Mouse (Mus musculus) frontal cortex, postnatal 14 days (tissue): ENCODE results near the gene Lrrc18.

Experiments used
- DNase-seq, 2 experiments: peaks; one replicate each; pipeline ENCODE4 v3.0.0; 2022; ENCODE audit warnings: low spot score in 2 of 2

Gene Lrrc18

DNA sequence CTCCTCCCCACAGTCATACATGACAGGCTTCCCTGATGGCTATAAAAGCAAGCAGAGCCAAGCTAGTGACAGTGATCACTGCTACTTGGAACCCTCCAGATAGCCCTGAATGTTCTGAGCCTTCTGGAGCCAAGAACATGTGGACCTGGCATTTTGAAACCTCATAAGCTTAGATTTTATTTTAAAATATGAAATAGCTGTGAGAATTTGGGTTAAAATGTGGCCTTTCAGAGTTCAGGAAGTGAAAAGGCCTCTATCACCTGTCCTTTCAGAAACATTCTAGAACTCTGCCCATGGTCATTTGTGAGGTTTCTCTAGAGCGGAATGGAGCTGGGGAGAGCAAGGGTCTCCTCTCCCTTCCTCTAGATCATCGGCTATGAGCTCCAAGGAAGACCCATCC is at the start of gene Lrrc18:
TSS of gene Lrrc18 (plus strand) at position 301 of the 400 bp plus-strand sequence.
- no peak for DNase-seq

DNA sequence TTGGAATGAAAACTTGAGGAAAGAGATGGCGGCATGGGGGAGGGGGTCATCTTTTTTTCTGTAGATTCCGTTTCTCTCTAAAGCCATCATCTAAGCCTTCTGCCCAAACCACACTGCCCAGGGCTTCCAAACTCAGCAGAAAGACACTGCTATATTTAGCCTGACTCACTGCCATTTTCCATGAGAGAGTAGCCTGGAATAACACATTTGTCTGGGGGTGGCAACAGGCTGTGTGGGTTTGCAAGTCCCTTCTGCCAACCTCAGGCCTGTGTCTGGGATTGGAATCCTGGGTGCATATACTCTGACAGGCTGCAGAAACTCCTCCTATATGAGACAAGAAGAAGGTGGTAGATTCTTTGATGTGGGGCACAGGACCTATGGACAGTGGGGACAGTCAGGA is 43.7 kb upstream of the Lrrc18 start:
- peak in 1 of 2 experiments; percentile 19 for DNase-seq

DNA sequence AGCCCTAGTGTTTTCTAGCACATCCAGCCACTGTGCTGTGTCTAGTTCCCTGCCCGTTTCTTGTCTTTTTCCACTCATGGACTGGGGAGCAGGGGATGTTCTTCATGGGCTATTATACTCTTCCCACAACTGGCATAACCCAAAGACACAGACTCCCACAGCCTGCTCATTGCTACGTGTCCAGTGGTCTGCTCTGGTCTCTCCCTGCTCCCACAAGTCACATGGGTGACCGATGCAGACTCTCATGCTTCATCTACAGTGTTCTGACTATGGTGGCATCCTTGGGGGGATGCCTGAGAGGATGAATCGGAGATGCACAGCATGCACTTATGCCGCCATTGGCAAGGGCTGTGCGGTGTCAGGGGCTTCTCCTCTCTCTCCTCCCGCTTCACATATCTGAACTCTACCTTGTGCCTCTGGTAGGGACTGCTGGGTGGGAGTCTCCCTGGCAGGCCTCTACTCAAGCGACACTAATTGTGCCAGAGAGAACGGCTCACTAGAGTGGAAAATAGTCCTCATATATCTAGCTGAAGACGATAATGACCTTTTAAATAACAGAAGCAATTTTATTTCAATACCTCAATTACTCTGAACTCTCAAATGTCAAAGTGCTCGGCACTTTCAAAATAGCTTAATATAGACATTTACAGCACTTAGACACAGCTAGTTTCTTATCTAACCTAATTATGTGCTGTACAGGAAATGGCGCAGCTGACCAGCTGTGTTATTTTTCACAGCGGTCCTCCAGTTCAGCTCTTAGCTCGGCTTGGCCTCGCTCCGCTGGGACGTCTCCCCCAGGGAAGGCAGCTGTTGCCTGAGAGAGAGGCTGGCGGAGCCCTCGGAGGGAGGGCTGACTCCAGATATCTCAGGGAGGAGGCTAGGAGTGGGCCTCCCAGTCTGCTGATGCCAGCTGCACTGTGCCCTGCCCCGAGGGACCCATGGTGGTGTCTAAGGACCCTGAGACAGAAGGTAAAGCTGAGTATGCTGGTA is 40.6 kb upstream of the Lrrc18 start:
- DNase-seq: no peak

DNA sequence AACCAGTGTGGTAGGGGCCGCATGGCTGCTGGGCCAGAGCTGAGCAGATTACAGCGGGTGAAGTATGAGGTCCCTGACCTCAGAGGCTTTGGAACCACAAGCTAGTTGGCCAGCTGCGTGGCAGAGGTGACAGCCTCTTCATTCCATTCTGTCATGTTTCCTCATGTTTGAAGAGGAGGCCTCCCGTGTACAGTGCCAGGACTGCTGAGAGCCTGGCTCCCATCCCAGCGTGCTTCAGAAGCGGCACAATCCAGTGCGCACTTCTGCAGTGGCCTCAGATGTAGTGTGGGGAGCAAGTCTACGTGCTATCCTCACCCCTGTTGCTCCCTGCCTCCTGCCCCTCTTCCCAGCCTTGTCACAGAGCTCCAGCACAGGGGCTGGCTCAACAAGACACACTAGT is 34.7 kb upstream of the Lrrc18 start:
- no peak for DNase-seq

DNA sequence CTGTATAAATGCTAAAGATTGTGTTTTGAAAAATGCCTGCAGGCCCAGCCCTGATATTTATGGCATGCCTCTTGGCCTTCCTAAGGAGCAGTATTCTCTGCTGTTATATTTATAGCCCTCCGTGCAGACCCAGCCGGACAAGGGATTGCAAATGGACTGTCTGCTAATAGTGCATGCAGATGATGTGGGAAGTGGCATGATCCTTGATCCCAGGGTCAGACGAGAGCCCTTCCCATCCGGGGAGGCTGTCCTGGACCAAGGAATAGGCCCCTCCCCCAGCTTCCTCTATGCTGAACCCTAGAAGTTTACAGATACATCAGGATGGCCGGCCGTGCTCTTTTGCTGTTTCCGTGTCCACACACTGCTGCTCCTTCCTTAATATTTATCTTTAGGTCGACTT is 32.5 kb upstream of the Lrrc18 start:
- no peak for DNase-seq

DNA sequence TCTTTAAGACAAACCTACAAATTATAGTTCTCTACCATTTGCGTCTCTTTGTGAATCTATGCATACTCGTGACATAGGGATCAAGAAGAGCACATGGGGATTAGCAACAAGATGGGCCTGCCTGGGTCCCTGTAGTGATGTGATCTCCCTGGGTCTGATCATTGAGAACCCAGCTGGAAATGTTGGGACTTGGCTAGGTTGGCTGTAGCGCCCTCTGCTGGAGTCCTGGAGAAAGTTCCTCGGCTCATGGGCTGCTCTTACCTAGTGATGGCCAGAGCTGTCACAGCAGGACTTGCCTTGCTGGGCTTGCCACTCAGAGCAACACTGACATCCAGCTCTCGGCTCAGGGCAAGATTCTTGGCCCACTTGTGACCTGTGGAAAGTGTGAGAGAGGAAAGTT is 30.7 kb upstream of the Lrrc18 start:
- DNase-seq: peak; percentile 45 to 64

DNA sequence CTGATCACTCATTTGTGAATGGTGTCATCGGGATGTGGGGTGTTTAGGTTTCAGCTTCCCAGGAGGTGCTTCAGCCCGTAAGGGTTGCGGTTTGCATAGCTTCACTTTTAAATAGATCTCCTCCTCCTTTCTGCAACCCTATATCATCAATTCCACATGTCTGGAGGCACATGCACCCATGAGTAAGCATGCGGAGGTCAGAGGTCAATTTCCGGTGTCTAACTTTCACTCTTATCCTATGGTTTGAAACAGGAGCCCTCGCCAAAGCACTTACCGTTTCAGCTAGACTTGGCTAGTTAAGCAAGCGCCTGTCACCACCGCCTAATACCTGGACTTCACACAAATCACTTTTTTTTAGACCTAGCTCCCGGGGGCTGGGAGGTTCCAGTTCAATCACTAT is 26.4 kb upstream of the Lrrc18 start:
- DNase-seq: no peak

DNA sequence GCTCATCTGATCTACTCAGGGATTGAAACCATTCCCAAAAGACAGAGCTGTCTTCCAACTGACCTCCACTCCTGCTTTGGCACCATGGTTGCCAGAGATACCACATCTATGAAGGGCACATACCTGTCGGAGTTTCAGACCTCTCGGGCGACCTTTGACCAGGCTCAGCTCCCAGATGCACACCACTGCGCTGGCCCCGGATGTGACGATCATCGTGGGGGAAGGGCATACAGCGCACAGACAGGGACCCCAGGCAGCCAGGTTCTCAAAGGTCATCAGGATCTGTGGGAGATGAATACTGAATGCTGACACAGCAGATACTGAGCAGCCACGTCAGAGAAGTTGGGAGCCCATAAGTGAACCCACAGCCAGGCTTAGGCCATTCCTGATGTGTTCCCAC is 20.5 kb upstream of the Lrrc18 start:
- no peak for DNase-seq

DNA sequence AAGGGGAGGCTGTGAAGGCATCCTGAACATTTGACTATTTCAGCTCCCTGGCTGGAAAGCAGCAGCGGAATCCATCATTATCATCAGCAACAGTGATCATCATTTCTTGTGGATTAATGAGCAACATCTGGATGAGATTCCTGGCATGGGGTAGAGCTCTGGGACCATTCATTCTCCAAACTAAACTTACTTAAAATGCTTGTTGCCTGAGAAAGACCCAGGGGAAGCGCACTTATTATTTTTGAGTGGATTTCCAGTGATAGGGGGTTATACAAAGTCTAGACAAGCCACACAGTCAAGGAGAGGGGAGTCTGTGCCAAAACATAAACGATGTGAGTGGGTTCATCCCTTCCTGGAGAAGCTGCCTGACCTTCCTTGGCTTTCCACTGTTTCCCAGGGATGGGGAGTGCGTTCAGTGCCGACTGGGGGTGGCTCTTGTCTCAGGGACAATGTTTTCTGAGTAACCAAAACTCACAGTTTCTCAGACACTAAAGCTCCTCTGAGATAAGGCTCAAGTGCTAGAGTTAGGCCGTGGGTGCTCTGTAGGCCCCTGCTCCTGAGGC is 6.9 kb upstream of the Lrrc18 start:
- no peak for DNase-seq

DNA sequence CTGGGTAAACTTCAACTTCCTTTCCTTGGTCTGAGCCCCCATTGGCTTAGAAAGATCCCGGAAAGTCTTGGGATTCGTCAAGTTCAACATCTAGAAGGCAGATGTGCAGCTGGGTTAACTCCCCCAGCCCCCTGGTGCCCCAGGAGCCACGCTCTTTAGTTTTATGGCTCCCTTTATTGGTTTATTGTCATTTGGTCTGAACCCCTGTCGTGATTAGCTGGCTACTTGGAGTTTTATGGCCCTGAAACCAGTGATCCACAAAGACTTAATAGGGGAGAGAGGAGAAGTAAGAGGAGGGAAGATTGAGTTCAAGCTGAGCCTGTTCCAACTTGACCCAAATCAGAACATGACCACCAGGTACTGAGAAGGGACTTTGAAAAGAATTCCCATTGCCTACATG is 4.5 kb upstream of the Lrrc18 start:
- DNase-seq: no peak

DNA sequence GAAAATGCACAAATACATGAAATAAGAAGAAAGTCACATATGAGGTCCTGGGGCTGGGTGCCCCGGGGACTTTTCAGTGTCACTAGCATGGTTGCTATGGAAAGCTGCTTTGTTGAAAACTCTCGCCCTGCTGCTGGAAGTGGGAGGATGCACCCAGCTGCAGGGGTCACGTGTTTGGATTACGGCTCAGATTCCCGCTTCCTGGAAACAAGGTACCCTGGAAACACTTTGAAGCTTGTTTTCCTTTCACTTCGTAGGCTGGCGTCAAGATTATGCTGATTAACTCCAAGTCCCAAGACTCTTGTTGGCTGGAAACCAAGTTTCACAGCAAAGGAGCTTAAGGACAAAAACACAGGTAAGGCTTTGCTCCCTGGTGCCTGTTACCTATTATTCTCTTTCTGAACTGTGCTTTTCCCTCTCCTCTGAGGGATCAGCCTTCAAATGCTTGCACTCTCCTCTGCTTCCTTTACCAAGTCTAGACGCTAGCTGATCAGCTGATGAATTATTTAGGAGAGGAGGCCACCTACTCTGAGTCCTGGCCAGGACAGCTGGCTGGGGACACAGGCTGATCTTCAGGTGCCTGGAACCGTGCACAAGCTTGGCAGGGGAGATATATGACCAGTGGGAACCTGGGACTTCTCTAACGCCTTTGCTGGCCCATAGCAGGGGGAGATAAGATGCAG is 3.9 kb downstream of the Lrrc18 start:
- DNase-seq: no peak

DNA sequence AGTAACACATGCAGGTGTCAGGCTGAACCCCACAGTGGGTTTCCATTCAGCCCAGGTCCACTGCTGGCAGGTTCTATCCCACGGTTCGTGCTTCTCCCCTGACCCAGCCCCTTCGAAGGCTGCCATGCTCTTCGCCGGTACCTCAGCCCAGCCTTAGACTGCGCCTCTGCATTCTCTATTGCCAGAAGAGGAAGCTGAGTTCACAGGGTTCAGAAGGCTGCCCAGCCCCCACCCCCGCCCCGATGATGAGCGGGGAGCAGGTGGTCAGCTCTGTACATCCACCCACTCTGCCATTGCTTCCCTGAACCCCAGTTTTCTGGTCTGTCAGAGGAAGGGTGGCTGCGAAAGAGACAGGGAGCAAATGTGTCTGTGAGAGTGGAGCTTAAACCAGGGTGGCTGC is 8.3 kb downstream of the Lrrc18 start:
- no peak for DNase-seq

DNA sequence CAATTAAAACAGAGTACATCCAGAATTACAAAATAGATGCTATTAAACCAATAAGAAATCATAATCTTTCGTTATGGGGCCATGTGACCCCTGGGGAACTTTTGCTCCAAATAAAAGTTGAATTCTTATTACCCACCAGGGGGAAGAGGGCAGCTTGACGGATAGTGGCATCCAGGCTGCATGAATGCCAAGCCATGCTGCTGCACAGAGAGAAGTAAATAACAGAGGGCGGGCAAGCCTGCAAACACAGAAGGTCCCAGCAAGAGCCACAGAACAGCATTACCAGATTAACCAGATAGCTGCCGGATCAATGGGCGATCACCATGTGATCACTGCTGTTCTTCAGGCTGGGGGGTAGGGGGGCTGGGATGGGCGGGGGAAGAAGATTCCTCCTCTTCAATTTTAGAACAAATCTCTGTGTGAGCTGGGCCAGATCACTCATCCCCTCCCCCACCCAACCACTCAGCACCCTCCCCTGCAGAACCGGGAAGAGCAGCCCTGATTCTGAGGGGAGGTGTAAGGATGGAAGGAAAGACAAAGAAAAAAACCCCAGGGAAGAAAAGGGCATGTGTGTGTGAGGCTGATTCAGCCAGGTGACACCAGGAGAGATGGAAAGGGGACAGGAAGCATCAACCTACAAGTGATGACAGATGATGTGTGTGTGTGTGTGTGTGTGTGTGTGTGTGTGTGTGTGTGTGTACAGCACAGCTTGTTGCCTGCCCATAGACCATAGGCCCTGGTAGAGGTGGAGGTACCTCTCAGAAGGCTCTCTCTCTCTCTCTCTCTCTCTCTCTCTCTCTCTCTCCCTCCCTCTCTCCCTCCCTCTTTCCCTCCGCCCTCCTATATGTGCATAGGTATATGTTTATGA is 9.2 kb downstream of the Lrrc18 start:
- DNase-seq: no peak

DNA sequence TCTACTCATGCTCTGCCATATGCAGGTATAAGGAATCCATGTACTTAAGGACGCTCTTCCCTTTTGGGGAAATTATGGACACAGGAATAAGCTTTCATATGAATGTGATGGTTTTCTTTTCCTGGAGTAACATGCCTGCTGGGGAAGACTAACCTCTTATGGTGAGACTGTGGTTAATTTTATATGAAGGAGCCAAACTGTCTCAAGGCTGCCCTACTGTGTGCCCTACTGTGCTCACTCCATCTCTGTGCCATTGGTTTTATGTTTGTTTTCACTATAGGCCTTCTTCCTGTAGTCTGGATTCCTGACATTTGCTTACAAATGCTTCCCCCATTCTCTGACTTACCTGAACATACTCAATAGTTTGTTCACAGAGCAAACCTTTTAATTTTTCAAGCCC is 13.9 kb downstream of the Lrrc18 start:
- no peak for DNase-seq

DNA sequence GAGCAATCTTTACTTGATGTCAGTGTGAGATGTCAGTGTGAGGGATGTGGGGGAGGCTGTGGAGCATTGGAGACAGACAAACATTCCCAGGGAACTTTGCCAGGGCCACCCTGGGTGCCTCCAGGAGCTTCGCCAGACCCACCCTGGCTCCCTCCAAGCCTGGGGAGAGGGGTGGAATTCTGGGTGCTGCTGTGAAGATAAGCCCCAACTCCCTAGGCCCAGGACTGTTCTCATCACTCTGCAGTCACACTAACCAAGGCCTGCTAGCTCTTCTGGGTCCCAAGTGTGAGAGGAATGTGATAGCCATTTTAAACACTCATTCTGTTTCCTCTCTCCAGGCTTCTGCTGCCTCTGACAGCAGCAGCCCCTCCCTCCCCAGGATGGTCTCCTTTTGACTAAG is 16.5 kb downstream of the Lrrc18 start:
- DNase-seq: no peak

DNA sequence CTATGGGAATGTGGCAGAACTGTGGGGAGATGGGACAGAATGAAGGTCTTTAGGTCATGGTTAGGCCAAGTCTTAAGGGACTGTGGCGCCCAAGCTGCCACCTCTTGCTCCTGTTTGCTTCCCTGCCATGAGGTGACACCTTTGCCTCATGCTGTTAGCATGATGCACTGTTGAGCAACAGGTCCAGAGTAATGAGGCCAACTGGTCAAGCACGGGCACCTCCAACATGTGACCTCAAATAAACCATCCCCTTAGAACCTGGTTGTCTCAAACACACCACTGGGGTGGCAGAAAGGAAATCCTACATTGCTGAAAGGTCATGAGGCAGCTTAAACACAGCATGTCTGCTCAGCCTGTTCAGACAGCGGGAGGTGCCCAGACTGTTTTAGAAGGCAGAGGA is 27.9 kb downstream of the Lrrc18 start:
- no peak for DNase-seq

DNA sequence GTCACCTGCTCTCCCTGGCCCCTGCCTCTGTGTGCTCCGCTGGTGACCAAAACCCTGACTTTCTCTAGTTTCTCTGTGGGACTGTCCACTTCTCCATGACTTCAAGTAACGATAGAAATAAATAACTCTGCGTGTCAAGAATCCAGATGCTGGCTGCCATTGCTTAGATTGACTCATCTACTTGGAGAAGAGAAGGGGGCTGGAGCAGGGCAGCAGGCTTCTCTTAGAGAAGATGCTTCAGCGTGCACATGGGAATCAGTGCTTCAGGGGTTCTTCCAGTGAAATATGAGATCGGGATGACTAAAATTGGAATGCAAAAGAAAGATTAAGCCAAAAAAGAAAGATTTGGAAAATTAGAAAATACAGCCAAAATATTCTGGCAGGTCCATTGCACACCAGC is 28.4 kb downstream of the Lrrc18 start:
- no peak for DNase-seq

DNA sequence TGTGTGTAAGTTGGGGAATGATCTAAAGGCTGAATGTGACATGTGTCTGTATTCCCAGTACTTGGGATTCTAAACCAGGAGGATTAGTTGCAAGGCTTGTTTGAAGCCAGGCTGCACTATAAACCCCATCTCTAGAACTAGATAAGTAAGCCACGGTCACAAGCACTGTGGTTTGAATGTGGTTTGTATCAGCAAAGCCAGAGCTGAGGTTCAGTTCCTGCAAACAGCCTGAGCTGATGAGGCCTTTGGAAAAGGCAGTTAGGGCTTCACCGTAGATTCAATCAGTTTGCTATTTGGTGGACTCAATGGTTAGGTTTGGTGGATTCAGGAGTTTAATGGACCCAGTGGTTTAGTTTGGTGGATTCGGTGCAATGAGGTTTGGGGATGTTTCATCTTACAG is 39.7 kb downstream of the Lrrc18 start:
- no peak for DNase-seq

DNA sequence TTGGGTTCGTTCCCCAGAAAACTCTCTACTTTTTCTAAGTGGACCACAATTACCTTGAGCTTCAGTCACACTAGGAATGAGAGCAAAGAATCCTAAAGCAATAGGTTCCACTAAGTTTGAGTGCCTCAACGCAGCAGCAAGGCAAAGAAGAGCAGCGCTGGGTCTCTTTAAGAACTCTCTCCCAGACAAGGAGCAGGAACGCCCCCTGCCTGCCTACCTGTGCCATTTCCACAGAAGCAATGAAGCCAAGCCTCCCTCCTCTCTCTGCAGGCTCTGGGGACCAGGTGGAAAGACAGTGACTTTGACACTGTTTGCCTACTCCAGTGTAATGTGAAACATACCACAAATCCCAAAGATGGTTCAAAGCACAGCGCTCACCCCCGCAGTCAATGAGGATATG is 42.2 kb downstream of the Lrrc18 start:
- peak in 1 of 2 experiments; percentile 9 for DNase-seq

DNA sequence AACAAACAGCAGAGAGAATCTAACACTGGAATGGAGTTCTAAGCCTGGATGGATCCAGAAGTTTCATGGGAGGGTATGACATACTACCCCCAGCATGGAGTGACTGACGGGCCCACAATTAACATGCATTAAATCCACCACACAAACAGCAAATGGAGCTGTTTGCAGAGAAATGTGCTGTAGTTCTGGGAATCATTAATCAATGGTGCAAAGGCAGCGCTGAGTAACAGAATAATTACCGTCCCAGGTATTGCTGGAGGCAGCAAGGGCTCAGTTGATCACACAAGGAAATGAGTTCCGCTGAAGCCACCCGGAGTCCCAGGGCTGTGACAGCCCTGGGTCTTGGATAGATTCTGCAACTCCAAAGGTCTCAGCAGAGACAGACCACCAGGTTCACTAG is 44.2 kb downstream of the Lrrc18 start:
- no peak for DNase-seq

DNA sequence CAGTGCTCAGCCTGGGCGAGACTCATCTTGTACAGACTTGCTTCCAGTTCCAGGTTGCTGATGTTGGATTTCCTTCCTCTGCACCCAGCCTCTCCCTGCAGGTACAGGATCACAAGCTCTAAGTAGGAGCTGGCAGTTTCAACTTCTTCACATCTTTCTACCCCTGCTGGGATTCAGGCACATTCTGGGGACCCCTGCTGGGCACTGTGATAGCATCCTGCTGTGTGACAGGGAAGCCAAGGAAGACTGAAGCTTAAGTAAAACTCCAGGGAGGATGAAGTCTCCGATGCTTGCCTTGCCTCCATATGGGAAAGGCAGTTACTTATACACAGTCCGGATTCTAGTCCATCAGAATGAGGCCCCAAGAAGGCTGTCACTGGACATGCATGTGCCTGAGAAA is 45.6 kb downstream of the Lrrc18 start:
- DNase-seq: no peak

DNA sequence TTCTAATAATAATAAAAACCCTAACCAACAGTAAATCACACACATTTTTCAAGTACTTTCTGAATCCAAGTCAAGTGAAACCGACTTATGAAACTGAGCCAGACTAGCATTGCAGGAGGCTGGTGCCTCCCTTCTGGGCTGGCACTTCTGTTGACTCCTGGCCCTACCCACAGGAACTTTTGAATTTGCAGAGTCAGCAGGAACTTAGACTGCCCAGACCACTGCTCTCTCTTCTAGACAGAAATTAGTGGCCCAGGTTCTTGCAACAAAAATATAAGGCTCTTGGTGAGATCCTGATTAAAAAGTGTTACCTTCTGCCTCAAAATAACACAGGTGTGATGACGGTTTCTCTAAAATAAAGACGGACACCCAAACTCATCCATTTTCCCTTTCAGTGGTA is 54.0 kb downstream of the Lrrc18 start:
- no peak for DNase-seq
